Mouse (Mus musculus) liver, embryonic 13.5 days (tissue): ENCODE data around the gene Yif1a. TPM values are rescaled to one million over a fixed set of nuclear protein-coding genes. Genes with fewer than 3 reads are reported as not detected.

ENCODE experiments used
- ATAC-seq: fragments of 200-750 bp; cut with Nextera tagmentation; 2 replicates; pipeline ENCODE4 v1.8.0; 2017; ENCODE audit warnings: low read depth, mild to moderate bottlenecking, moderate number of reproducible peaks, moderate library complexity
- DNase-seq: peaks from one replicate; pipeline ENCODE4 v3.0.0; 2022
- H3K27ac ChIP-seq: fragments of 300-500 bp; sonication (generic); 2 replicates; pipeline ENCODE4 v1.5.1; 2015; ENCODE audit warnings: moderate library complexity, mild to moderate bottlenecking, inconsistent platforms
- H3K27me3 ChIP-seq: fragments of 300-500 bp; sonication (generic); 2 replicates; pipeline ENCODE4 v1.6.1; 2015; ENCODE audit warnings: mild to moderate bottlenecking, inconsistent platforms
- H3K36me3 ChIP-seq: fragments of 300-500 bp; sonication (generic); 2 replicates; pipeline ENCODE4 v1.6.1; 2015; ENCODE audit warnings: mild to moderate bottlenecking, inconsistent platforms
- H3K4me1 ChIP-seq: fragments of 300-500 bp; sonication (generic); replicated peaks from 2 replicates; pipeline ENCODE4 v1.6.1; 2015; ENCODE audit warnings: inconsistent platforms
- H3K4me2 ChIP-seq: fragments of 300-500 bp; sonication (generic); 2 replicates; pipeline ENCODE4 v1.6.1; 2015; ENCODE audit warnings: inconsistent platforms, mild to moderate bottlenecking, moderate library complexity
- H3K4me3 ChIP-seq: fragments of 300-500 bp; sonication (generic); replicated peaks from 2 replicates; pipeline ENCODE4 v1.5.1; 2015; ENCODE audit warnings: mild to moderate bottlenecking, inconsistent platforms
- H3K9ac ChIP-seq: fragments of 300-500 bp; sonication (generic); 2 replicates; pipeline ENCODE4 v1.6.1; 2015; ENCODE audit warnings: mild to moderate bottlenecking, inconsistent platforms
- H3K9me3 ChIP-seq: fragments of 300-500 bp; sonication (generic); replicated peaks from 2 replicates; pipeline ENCODE4 v1.6.1; 2016; ENCODE audit warnings: inconsistent platforms
- WGBS: fragments of 180-500 bp; shearing (Covaris S2); methylation state at CpG from one replicate; pipeline ENCODE4 v1.1.7; 2015; ENCODE audit not compliant: insufficient replicate concordance; 5-methylcytosine and 5-hydroxymethylcytosine counted together
- polyA plus RNA-seq: library from polyadenylated mRNA; unstranded; fragments of >200 nt; fragmentation: Nextera tagmentation; extraction: Ambion mirVana; gene quantifications from 2 replicates; pipeline ENCODE4 v1.2.1, GENCODE M21; 2015

Gene Yif1a
- polyA plus RNA-seq, 1 experiment from 2014 or later = 46.6 TPM

DNA sequence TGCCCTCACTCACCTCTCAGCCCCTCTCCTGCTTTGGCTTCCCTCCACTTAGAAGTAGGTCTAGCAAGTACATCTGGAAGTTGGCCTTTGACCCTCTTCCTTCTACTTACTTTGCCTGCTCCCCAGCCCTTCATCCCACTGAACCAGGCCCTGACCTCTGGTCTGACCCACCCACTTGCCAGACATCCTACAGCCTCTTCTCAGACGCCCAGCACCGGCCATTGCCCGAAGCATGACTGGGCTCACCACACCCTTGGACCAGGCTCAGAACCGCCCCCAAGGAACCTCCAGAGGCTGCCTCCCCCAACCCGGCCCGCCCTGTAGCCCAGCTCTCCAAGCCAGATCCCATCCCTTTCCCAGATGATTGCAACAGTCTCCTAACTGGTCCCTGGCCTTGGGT lies 25.9 kb upstream of the Yif1a start:
- peaks cover 9% of the 10 kb centered on the region for H3K27me3 ChIP-seq
- no peaks in the 10 kb centered on the region for H3K36me3 ChIP-seq
- H3K4me2 ChIP-seq = no peak overlapping the region
- DNase-seq = no peak
- H3K4me1 ChIP-seq = peaks cover 59% of the 10 kb centered on the region
- 75% methylated on average over 6 of the region's 6 CpGs for WGBS
- ATAC-seq = no peak
- no peaks in the 10 kb centered on the region for H3K9me3 ChIP-seq
- H3K27ac ChIP-seq = no peak overlapping the region
- no peak overlapping the region for H3K4me3 ChIP-seq
- H3K9ac ChIP-seq = no peak overlapping the region

DNA sequence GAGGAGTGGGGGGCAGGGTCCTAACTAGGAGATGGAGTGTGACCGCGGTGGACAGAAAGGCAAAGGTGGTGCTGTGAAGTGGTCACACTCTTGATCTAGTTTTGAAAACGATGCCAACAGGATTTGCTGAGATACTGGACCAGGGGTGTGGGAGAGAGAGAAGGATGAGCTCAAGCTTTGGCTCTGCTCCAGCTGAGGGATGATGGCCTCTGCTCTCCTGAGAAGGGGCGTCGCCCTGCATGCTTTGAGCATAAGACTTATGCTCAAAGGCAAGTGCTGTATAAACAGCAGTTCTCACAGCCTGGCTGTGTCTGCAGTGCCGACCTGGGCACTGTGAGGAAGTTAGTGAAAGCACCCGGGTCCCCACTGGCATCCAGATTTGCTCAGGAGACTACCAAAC lies 23.2 kb upstream of the Yif1a start:
- Histone ChIP-seq H3K9ac (no peak overlapping the region), H3K4me1 (peaks cover 55% of the 10 kb centered on the region), H3K36me3 (no peaks in the 10 kb centered on the region), H3K4me3 (no peak overlapping the region), H3K27me3 (peaks cover 35% of the 10 kb centered on the region), H3K4me2 (no peak overlapping the region), H3K27ac (no peak overlapping the region), H3K9me3 (no peaks in the 10 kb centered on the region)
- 55% methylated on average over 7 of the region's 7 CpGs for WGBS
- DNase-seq (no peak), ATAC-seq (no peak)

DNA sequence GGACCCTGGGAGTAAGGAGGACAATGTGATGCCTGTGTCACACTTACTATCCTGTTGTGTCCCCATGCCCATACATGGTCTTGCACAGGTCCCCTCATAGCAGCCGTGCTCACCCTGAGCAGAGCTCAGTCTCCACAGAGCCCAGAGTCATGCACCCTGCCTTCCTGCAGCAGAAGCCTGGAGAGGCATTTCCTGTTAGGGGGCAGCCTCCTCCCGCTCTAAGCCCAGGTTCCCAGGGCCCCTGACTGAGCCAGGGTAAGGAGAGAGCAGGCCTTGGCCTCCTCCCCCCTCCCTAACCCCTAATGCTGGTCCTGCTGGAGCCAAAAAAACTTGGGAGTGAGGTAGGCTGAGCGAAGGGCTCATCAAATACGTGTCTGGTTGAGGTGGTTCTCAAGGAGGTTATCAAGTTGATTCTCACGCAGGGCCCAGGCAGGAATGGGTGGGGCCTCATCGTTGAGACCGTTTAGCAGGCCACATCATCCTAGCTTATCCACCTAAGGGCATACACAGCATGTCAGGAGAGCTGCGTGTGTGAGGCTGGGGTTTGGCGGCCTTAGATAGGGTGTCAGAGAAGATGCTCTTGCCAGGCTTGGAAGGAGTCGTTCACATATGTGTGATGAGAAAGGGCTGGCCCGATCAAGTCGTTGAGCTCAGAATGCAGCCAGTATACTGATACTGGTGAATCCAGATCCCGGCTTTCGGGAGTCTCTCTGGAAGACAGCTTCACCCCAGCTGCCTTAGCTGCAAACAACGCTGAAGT lies 21.1 kb upstream of the Yif1a start:
- 3% methylated on average over 15 of the region's 15 CpGs for WGBS
- Histone ChIP-seq H3K9ac (peak overlapping the region; percentile 74), H3K9me3 (no peaks in the 10 kb centered on the region), H3K27me3 (peaks cover 50% of the 10 kb centered on the region), H3K27ac (peak overlapping the region; percentile 87), H3K36me3 (no peaks in the 10 kb centered on the region), H3K4me3 (peak overlapping the region; percentile 57), H3K4me2 (peak overlapping the region; percentile 85), H3K4me1 (peaks cover 63% of the 10 kb centered on the region)
- DNase-seq = peak; percentile 68
- peak; percentile 88 for ATAC-seq

DNA sequence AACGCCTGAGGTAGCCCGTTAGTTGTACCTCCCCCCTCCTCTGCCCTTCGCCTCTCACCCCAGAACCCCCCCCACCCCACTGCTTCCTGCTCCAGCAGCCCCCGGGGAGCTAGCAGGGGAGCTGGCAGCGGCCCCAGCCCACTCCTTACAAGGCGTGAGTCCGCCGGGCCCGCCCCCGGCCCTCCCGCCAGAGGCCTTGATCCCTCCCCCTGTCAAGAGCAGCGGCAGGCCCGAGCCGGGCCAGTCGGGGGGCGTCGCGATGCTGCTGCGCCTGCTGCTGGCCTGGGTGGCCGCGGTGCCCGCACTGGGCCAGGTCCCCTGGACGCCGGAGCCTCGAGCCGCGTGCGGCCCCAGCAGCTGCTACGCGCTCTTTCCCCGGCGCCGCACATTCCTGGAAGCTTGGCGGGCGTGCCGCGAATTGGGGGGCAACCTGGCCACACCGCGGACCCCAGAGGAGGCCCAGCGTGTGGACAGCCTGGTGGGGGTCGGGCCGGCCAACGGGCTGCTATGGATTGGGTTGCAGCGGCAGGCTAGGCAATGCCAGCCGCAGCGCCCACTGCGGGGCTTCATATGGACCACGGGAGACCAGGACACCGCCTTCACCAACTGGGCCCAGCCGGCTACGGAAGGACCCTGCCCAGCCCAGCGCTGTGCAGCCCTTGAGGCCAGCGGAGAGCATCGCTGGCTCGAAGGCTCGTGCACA lies 20.3 kb upstream of the Yif1a start, which contains the start of gene Cd248:
Cd248 (plus strand) TSS at position 212 of the 703 bp plus-strand sequence.
- Histone ChIP-seq H3K36me3 (no peaks in the 10 kb centered on the region), H3K4me1 (peaks cover 71% of the 10 kb centered on the region), H3K9ac (peak within 1 kb of the TSS; percentile 74), H3K27ac (peak within 1 kb of the TSS; percentile 87), H3K9me3 (no peaks in the 10 kb centered on the region), H3K4me2 (peak within 1 kb of the TSS; percentile 85), H3K27me3 (peaks cover 50% of the 10 kb centered on the region), H3K4me3 (peak within 1 kb of the TSS; percentile 57)
- no peak for DNase-seq
- WGBS = 2% methylated on average over 56 of the region's 56 CpGs
- peak; percentile 28; the same call in 1 of the 2 replicates for ATAC-seq

DNA sequence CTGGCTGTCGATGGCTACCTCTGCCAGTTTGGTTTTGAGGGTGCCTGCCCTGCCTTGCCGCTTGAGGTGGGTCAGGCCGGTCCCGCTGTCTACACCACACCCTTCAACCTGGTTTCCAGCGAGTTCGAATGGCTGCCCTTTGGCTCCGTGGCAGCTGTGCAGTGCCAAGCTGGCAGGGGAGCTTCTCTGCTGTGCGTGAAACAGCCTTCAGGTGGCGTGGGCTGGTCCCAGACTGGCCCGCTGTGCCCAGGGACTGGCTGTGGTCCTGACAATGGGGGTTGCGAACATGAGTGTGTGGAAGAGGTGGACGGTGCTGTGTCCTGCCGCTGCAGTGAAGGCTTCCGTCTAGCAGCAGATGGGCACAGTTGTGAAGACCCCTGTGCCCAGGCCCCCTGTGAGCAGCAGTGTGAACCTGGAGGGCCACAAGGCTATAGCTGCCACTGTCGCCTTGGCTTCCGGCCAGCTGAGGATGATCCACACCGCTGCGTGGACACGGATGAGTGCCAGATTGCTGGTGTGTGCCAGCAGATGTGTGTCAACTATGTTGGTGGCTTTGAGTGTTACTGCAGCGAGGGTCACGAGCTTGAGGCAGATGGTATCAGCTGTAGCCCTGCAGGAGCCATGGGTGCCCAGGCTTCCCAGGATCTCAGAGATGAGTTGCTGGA lies 19.6 kb upstream of the Yif1a start:
- peaks cover 72% of the 10 kb centered on the region for H3K4me1 ChIP-seq
- H3K27me3 ChIP-seq = peaks cover 55% of the 10 kb centered on the region
- H3K27ac ChIP-seq = no peak overlapping the region; the same call in 1 of the 2 replicates
- DNase-seq = no peak
- peak overlapping the region; percentile 85 for H3K4me2 ChIP-seq
- peak overlapping the region; percentile 74 for H3K9ac ChIP-seq
- H3K4me3 ChIP-seq = peak overlapping the region; percentile 57
- no peaks in the 10 kb centered on the region for H3K36me3 ChIP-seq
- H3K9me3 ChIP-seq = no peaks in the 10 kb centered on the region
- 39% methylated on average over 21 of the region's 21 CpGs for WGBS
- no peak for ATAC-seq

DNA sequence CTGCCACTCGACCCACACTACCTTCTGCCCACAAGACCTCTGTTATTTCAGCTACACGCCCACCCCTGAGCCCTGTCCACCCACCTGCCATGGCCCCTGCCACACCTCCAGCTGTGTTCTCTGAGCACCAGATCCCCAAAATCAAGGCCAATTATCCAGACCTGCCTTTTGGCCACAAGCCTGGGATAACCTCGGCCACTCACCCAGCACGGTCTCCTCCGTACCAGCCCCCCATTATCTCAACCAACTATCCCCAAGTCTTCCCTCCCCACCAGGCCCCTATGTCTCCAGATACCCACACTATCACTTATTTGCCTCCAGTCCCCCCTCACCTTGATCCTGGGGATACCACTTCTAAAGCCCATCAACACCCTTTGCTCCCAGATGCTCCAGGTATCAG lies 18.9 kb upstream of the Yif1a start:
- ATAC-seq = no peak
- H3K36me3 ChIP-seq = no peaks in the 10 kb centered on the region
- peaks cover 72% of the 10 kb centered on the region for H3K4me1 ChIP-seq
- H3K9ac ChIP-seq = no peak overlapping the region
- 0 out of 2 replicates have a peak overlapping the region, but pooled peaks have one; percentile 57 for H3K4me3 ChIP-seq
- H3K27ac ChIP-seq = no peak overlapping the region
- H3K9me3 ChIP-seq = no peaks in the 10 kb centered on the region
- no peak for DNase-seq
- H3K27me3 ChIP-seq = peaks cover 57% of the 10 kb centered on the region
- 61% methylated on average over 5 of the region's 5 CpGs for WGBS
- H3K4me2 ChIP-seq = peak overlapping the region; percentile 85; the same call in 1 of the 2 replicates

DNA sequence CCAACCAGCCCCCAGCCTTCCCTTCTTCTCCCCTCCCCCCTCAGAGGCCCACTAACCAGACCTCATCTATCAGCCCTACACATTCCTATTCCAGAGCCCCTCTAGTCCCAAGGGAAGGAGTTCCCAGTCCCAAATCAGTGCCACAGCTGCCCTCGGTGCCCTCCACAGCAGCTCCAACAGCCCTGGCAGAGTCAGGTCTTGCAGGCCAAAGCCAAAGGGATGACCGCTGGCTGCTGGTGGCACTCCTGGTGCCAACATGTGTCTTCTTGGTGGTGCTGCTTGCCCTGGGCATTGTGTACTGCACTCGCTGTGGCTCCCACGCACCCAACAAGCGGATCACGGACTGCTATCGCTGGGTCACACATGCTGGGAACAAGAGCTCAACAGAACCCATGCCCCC lies 18.4 kb upstream of the Yif1a start:
- H3K27ac ChIP-seq = no peak overlapping the region
- peak overlapping the region; percentile 84; the same call in 1 of the 2 replicates for H3K4me2 ChIP-seq
- H3K9me3 ChIP-seq = no peaks in the 10 kb centered on the region
- 74% methylated on average over 7 of the region's 7 CpGs for WGBS
- no peak overlapping the region for H3K9ac ChIP-seq
- no peak for ATAC-seq
- DNase-seq = no peak
- peaks cover 62% of the 10 kb centered on the region for H3K27me3 ChIP-seq
- peaks cover 69% of the 10 kb centered on the region for H3K4me1 ChIP-seq
- no peak overlapping the region for H3K4me3 ChIP-seq
- no peaks in the 10 kb centered on the region for H3K36me3 ChIP-seq

DNA sequence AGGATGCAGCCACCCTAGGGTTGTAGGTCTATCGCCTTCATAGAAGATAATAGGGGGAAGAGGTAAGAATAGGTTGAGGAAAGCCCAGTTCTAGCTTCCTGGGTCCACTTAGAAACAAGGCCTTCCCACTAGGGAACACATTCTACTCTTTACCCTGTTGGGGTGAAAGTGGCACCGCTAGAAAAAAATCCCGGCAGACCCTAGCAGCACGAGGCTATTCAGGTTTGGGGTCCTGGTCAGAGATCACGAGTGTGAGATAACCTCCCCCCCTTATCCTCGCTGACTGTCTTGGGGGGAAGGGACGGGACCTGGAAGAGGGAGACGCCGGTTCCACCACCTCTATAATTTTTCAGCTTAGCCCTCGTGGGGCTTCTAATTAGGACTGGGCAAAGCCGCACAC lies 17.3 kb upstream of the Yif1a start:
- DNase-seq (no peak), ATAC-seq (no peak)
- WGBS = 17% methylated on average over 11 of the region's 11 CpGs
- peak overlapping the region; percentile 84 for H3K4me2 ChIP-seq
- peaks cover 68% of the 10 kb centered on the region for H3K27me3 ChIP-seq
- peak overlapping the region; percentile 59 for H3K4me3 ChIP-seq
- peak overlapping the region; percentile 7; the same call in 1 of the 2 replicates for H3K27ac ChIP-seq
- H3K4me1 ChIP-seq = peaks cover 63% of the 10 kb centered on the region
- H3K9me3 ChIP-seq = no peaks in the 10 kb centered on the region
- peak overlapping the region; percentile 67 for H3K9ac ChIP-seq
- no peaks in the 10 kb centered on the region for H3K36me3 ChIP-seq

DNA sequence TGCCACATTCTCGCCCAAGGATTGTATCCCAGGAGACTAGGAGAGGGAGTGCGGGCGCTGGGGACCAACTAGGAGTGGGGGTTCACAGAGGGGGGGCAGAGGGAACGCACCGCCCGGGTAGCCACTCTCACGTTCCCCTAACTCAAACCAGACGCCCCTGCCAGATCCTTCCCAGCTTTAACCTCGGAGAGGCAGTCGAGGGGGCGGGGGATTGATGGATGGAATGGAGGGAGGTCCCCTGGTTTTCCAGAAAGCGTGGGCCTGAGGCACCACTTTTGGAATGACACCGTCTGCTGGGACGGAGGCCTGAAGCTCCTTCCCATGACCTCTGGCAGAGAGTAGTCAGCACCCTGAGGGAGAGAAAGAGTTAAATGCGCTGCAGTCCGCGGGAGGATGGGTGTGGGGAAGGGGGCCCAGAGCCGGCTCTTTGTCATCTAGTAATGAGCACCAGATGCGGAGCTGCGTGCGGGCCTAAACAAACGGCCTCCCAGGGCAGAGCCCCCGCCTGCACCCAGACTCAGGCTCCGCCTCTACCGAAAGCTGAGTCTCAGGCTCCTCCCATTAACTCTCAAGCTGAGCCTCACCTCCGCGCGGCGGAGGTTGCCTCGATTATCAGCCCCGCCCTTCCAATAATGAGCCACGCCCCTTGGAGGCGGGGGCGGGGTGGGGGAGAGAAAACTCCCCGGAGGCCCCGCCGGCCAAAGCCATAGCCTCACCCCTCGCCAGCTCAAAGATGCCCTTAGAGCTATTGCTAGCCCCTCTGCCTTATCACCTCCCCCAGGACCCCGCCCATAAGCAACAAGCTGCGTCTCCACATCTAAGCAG lies 16.6 kb upstream of the Yif1a start:
- H3K9ac ChIP-seq = peak overlapping the region; percentile 67
- WGBS = 4% methylated on average over 39 of the region's 40 CpGs
- DNase-seq (peak; percentile 82), ATAC-seq (peak; percentile 73)
- peaks cover 73% of the 10 kb centered on the region for H3K27me3 ChIP-seq
- peaks cover 59% of the 10 kb centered on the region for H3K4me1 ChIP-seq
- H3K4me3 ChIP-seq = peak overlapping the region; percentile 59
- H3K27ac ChIP-seq = peak overlapping the region; percentile 45
- peak overlapping the region; percentile 84 for H3K4me2 ChIP-seq
- H3K36me3 ChIP-seq = no peaks in the 10 kb centered on the region
- H3K9me3 ChIP-seq = no peaks in the 10 kb centered on the region

DNA sequence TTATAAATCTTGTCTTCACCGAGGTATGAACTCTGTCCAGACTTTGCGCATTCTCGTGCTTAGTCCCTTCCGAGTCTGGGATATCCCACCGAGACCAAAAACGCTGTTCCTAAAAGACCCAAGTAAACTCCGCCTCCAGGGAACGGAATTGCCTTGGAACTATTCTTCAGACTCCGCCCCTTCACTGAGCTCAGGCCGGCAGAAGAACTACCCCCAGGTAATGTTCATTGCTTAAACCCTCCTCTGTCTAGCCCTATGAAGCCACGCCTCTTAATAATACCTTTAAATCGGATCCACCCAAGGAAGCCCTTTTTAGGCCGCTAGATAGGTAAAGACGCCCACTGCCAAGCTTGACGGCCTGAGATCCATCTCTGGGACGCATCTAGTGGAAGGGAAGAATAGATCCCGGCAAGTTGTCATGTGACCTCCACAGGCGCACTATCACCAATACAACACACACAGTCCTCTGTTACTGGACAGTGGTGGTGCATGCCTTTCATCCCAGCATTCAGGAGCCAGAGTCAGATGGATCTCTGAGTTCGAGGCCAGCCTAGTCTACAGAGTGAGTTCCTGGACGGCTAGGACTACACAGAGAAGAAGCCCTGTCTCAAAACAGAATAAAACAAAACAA lies 15.8 kb upstream of the Yif1a start:
- Histone ChIP-seq H3K36me3 (no peaks in the 10 kb centered on the region), H3K9ac (peak overlapping the region; percentile 17), H3K27me3 (peaks cover 68% of the 10 kb centered on the region), H3K4me2 (peak overlapping the region; percentile 84), H3K4me3 (peak overlapping the region; percentile 59), H3K27ac (peak overlapping the region; percentile 45), H3K9me3 (no peaks in the 10 kb centered on the region), H3K4me1 (peaks cover 52% of the 10 kb centered on the region)
- ATAC-seq (peak; percentile 5; the same call in 1 of the 2 replicates), DNase-seq (no peak)
- WGBS = 4% methylated on average over 20 of the region's 20 CpGs
